Mouse (Mus musculus) lung, postnatal 36 days (tissue): Measurements from ENCODE around the gene Ccr1.
"Not testable (repeated sequence)": the region's sequence is repeated elsewhere in the genome, so short reads cannot be mapped to it uniquely, and the experiment has no call there.

Experiments
- DNase-seq: peaks from one replicate; pipeline ENCODE4 v3.0.0; 2022; ENCODE audit warnings: mixed read lengths

Gene Ccr1

DNA sequence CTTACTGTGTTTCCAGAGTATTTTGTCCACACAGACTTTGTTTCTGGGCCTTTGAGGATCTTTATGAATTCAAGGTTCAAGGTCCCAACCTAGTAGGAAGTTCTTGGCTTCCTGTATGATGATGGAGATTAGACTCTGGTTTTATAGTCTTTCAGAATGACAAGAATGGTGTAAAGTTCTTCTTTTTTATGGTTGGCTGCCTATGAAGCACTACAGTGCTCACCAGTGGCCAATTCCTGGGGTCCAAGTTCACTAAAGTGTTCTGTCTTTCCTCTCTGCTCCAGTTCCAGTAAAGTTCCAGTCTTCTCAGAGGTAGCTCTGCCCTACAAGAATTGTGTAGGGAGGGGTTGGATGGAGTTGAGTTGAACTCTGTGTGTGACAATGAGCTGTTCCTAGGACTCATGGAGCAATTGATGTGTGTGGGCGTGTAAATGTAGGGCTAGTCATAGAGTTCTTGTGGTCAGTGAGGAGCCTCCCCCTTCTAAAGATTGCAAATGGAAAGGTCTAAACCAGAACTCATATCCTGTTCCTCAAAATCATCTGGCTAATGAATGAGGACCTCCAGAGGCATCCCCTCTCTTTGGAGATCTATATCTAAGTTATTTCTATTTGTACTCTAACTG, at the start of gene Ccr1:
Gene Ccr1 (minus strand): TSS at position 403 of the 623 bp plus-strand sequence.
- DNase-seq: peak; percentile 75

DNA sequence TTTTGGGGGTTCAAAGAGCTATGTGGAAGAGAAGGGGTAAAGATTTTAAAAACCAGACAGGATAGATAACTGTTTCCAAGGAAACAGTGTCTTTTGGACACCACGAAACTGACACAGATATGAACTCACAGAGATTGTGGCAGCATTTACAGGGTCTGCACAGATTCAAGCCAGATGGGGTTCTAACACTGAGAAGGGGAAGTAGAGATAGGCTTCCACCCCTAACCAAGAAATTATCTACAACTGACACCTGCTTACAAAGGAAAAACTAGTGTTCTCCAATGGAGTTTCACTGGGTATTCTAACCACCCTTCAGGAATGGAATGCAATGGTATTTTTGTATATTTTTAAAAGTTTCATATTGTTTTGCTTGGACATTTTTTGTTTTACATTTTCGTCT, 47.6 kb upstream of the Ccr1 start:
- DNase-seq: no peak

DNA sequence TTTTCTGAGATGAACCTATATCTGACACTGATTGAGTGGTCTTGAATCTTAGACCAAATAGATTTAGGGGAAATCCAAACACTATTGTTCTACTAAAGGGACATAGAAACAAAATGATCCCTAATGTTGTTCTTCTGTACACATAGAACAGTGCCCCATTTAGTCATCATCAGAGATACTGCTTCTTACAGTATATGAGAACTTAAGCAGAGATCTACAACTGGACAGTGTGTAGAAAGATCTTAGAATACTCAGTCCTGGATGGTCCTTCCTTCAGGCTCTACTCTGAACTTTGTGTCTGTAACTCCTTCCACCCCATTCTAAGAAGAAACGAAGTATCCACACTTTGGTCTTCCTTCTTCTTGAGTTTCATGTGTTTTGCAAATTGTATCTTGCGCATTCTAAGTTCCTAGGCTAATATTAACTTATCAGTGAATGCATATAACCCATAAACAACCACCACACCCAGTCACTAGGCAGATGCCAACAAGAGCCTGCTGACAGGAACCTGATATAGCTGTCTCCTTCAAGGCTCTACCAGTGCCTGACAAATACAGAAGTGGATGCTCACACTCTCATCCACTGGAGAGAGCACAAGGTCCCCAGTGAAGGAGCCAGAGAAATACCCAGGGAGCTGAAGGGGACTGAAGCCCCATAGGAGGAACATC, 46.6 kb upstream of the Ccr1 start:
- DNase-seq: no peak

DNA sequence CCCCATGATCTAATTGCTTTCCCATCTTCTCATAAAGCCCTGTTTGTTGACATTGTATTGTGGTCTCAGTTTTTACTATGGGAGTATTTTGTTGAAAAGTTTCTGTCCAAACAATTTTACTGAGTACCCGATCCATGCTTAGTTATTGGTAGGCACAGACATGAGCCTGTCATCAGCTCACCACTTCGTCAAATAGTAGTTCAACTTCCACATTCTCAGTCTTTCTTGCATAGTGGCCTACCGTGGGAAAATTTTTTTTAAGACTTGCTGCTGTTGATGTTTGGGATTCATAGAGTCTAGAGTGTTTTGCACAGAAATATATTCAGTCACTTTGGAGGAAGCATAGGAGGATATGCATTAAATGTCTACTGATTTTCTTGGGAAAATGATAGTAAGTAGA, 44.8 kb upstream of the Ccr1 start:
- no peak for DNase-seq

DNA sequence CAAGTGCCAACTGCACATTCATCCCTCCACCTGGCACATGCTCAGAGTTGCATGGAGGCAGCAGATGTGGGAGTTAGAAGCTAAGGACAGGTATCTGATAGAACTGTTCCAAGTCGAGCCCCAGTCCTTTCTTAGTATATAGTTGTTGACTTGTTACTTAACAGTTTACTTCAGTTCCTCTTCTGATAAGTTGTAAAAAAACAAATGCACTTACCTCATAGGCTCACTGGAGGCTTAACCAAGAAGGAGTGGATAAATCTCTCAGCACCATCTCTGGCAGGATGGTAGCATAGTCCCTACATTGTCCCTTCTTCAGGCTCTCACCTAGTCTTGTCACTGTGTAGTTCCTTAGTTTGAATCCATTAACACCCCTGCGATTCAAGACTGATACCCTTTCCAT, 44.2 kb upstream of the Ccr1 start:
- DNase-seq: no peak

DNA sequence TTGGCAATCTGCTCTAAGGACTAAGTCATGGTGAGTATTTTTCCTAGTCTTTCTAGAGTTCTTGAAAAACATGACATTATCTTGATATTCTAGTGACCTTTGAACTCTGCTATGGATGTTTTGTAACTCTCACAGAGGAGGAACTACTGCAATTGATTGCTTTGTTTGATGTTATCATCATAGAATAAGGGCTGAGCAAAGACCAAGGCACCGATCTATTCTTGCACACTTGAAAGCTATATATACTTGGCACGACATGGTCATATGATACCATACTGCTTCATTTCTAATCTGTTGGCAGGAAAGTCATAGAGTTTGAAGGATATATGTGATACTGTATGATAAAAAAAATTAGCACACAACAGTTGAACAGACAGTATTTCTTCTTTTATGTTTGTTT, 31.3 kb upstream of the Ccr1 start:
- no peak for DNase-seq

DNA sequence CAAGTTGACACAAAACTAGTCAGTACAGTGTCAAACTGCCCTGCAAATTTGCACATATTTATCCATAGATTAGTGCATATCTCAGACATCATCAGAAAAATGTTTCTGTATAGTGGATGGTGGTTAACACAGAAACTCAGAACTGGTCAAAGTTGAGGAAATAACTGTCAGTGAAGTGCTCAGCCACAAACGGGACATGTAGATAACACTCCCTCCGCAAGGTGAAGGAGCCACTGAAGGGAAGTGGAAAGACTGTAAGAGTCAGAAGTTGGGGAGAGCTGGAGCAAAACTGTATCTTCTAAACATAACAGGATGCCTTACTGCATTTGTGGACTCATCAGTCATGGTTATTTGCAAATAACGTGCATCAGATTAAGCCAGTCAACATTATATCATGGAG, 29.2 kb upstream of the Ccr1 start:
- DNase-seq: no peak

DNA sequence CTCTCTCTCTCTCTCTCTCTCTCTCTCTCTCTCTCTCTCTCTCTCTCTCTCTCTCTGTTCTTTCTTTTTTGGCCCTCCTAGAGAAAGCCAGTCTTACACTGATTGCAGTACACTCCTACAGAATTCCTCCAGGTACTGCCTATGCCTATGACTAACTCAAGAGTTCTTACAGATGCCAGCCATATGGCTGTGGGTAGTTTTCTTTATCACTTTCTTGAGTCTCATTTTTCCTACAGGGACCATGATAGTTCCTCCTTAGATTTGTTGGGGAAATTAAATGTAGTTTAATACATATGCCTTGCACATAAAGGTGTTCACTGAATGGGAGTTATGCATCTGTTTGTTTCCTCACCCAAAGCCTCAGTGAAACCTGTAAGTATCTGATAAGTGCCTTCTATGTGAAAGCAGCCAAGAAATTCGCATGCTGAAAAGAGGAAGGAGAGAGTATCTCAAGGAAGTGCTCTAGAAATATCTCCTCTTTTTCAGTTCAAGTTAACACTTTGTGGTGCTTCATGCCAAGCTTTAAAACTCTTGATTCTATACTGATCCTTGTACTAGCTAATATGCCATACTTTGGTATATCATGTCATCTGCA, 22.9 kb upstream of the Ccr1 start:
- no peak for DNase-seq

DNA sequence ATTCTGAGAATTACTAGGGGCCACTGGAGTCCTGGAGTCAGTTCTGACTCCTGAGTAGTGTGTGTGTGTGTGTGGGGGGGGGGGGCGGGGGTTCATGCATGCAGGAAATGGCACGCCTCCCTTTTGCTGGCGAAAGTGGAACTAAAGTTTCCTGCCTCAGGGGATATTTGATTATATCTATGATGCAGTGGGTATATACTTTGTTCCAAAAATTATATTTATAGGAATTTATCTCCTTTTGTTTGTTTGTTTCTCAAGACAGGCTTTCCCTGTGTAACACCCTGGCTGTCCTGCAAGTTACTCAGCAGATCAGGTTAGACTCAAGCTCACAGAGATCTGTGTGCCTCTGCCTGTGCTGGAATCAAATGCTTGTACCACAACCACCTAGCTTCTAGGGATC, 21.2 kb upstream of the Ccr1 start:
- no peak for DNase-seq

DNA sequence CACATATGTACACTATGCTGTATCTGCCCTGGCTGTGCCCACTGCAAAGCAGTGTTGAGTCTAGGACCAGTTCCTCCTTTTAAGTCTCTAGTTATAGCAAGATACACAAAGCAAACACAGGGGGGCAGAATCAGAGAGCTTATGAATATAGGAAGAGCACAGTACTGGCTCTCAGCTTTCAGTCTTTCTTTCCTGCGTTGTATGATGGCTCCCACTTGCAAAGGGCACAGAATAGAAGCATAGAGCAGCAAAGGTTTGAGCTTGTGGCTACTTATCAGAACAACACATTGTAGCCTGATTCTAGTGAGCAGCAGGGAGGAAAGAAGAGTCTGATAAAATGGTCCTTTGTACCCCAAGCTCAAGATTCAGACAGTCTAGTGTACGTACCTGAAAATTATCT, 17.7 kb upstream of the Ccr1 start:
- peak; percentile 70 for DNase-seq

DNA sequence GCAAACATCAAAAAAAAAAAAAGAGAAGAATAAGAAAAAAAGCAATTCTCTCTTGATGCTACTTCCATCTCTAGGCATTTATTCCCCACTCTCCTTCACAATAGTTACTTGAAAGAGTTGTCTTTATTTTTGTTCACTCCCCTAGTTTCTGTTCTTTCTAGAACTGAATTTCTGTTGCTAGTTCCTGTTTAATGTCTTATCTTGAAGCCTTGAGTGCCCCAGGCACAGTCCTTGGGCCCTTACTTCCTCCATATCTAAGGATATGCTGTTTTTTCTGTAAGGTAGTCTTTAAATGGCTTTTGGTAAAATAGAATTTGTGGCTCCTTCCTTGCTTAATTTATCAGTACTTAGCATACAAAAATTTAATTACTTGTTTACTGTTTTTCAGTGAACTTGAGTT, 16.5 kb upstream of the Ccr1 start:
- DNase-seq: no peak

DNA sequence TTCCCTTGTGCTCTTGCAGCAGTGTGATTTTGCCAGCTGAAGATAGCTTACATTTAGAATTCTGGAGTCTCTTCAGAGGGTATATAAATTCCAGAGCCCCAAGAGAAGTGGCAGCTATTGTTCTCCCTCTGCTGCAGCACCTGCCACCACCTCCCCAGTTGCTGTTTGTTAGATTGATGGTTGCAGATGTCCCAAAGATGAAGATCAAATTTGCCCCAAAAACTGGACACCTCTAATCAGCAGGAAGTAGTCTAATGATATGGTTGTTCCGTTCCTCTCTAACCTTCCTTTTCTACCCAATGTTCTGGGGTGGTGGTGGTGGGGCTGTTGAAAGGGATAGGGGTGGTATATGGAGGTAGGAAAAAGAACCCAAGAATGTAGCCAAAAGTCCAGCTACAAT, 14.2 kb upstream of the Ccr1 start:
- DNase-seq: no peak

DNA sequence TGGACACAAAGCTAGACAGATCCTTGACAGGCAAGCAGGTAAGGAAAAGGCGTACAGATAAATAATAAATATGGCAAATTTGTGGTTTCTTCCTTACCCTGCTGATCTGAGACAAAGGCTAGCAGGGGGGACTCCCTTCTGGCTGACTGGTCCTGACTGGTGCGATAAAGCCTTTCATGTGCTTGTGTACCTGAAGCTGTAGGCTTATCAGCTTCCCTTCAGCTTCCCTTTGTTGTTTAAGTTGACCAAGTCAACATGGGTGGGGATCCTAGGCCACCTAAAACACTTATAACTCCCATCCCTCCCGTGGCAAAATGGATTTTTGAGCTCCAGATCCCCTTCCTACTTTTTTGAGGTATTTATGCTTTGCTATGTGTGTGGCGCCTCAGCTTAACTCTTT, 13.4 kb upstream of the Ccr1 start:
- no peak for DNase-seq

DNA sequence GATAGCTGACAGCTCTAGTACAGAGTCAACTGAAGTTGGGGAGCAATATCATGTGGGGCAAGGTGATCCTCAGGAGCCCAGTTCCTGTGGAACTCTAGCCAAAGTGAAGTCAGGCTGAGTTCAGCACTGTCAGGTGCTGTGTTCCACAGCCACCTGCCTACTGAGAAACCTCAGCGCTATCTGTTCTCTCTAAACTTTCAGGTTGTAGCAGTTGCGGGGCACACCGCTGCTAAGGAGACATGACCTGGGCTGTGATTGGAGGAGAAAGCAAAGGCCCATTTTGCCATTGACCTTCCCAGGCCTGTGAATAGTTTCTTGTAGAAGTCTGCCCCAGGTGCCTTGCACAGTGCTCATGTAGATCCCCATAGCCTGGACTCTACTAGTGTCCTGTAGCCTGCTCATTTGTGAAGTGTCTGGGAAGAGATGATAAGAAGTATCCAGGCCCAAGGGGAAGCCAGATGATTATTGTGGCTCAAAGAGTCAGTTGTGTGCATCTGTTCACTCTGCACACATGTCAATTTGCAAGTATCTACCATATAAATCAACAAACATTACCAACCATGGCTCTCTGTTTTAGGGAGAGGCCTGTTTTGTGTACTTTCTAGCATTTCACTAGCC, 12.5 kb upstream of the Ccr1 start:
- not testable (repeated sequence) for DNase-seq

DNA sequence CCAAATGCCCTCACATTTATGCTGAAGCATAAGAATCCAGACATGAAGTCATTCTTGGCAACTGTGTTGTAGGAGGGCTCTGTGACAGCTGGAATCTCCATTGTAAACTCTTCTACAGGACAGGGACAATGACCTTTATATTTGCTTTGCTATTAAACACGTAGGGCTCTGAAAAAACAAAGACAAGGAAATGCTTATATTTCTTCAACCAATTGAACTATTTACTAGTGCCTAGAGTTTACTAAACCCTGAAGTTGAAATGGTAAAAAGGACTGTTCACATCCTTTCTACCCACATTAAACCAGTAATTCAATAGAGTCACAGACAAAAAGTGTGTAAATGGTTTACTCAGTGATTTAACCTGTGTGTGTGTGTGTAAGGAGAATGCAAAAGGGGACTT, 9.8 kb upstream of the Ccr1 start, which contains the start of gene Ccr1l1:
Gene Ccr1l1 (minus strand): TSS at position 101 of the 400 bp plus-strand sequence.
- no peak for DNase-seq

DNA sequence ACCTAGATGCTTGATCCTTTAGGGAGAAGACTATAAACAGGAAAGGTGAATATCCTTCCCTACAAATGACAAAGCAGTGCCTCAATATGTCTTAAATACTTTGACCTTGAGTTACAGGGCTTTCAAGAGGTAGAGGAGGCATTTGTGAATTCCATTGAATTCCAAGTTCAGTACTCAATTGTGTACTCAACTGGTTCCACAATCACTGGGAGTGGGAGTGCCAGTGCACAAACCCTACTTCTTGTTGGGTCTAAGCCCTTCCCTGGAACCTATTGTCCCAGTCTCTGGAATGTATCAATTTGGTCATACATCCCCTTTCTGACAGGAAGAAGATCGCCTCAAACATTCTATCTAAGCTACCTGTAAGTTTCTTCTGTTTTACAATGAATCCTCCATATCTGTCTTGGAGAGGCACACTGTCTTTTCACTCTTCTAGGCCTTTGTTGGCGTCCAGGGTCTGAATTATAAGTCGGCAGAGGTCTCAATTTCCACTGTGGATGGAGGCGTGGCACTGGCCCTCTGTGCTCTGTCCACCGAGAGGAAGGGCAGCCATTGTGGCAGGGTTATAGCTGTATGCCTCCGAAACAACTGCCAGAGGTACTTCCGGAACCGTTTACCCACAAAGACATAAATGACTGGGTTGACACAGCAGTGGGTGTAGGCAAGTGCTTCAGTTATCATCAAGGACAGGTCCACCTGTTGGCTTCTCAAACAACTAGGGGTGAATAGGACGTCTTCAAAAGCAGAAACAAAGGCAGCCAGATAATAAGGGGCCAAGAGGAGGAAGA, 8.6 kb upstream of the Ccr1 start:
- no peak for DNase-seq

DNA sequence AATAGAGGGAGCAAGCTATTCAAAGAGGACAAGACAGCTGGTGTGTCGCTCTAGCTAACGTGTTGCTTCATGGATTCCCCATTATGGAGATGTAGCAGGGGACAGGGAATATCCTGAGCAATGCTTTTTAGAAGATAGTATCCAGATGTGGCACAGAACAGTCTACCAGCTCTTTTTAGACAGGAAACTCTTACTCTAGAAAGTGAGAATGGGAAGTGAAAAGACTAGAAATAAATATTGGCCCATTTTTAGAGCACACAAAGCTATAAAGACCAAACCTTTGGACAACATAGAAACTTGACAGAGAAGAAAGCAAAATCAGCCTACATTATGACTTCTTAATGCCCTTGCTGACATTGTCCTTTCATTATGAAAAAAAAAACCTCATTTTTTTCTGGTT, 7.1 kb upstream of the Ccr1 start:
- no peak for DNase-seq

DNA sequence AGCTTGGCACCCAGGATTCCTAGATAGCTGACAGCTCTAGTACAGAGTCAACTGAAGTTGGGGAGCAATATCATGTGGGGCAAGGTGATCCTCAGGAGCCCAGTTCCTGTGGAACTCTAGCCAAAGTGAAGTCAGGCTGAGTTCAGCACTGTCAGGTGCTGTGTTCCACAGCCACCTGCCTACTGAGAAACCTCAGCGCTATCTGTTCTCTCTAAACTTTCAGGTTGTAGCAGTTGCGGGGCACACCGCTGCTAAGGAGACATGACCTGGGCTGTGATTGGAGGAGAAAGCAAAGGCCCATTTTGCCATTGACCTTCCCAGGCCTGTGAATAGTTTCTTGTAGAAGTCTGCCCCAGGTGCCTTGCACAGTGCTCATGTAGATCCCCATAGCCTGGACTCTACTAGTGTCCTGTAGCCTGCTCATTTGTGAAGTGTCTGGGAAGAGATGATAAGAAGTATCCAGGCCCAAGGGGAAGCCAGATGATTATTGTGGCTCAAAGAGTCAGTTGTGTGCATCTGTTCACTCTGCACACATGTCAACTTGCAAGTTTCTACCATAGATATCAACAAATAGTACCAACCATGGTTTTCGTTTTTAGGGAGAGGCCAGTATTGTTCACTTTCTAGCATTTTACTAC, 1.5 kb downstream of the Ccr1 start:
- DNase-seq: not testable (repeated sequence)

DNA sequence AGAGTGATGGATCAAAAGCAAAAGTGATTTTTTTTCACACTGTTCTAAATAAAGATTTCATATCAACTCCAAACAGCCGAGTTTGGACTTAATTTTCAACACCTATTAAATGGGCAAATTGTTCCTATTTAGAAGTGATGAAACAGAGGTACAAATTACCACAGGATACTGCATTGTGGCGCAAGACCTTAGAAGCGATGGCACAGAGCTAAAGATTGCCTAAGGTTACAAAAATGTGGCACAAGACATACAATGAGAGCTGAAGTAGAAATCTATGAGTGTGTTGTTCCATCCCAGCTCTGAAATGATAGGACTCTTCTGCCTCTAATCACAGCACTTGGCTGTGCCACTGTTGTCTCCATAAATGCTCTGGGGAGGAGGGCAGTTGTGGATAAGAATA, 3.7 kb downstream of the Ccr1 start:
- peak; percentile 42 for DNase-seq

DNA sequence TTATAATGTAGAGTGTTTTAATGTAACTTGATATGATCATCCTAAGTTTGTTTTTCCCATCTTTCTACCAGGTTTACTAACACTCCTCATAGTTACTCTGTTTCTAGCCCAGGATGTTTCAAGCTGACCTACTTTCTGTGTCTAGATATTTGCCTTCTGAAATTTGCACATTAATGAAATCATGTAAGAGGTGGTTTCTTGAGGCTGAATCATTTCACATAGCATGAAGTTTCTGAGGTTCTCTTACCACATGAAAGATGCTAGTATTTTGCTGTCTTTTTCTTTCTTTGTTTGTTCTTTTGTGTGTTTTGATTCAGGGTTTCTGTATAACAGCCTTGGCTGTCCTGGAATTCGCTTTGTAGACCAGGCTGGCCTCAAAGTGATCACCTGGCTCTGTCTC, 8.3 kb downstream of the Ccr1 start:
- no peak for DNase-seq

DNA sequence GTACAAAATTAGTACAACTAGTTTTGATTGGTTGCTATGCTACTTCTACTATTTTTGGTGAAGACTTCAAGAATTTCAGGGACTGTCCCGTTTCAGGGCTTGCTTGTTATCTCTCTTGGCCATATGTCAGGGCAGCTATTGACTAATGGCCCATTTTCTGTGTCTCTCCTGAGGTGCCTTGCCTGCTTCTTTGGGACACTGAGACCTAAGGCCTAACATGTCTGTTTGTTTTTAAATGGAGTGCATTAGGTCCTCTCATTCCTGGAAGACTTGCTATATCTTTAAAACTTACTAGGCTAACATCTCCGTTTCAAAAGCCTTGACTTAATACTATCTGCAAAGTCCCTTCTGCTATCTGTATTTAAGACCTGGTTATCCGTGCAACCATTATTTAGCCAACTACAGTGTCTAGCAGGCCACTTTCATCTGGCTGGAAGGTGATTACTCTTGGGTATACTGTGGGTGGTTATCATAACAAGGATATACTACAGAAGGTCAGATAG, 10.5 kb downstream of the Ccr1 start:
- DNase-seq: no peak

DNA sequence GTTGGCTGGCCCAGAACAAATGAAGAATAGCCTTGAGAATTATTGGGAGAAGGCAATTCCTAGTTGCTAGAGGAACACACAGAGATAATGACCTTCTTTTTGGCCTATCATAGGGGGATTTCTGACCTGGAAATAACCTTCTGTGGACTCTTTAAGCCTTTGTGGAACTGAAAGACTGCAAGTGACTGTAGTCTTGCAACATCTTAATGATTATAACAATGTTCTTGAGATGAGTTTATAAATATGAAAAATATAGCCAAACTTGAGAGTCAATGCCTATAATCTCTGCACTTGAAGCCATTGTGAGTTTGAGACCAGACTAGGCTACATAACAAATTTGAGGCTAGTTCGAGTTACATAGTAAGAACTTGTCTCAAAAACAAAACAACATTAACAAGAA, 11.6 kb downstream of the Ccr1 start:
- DNase-seq: no peak

DNA sequence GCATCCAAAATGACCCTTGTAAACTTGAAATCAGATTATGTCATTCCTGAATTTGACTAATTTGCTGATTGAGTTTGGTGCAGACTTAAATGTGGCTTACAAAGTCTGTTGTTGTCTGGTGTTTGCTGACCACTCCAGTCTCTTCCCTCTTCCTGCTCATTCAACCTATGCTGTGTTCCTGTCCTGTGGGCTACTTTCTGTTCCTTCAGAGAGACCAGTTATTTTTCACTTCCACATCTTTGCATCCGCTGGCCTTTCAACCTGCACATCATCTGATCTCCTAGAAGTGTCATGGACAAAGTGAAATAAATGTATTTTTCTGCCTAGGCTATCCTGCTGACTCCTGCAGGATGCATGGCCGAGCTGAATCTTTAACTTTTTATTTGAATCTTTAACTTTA, 14.9 kb downstream of the Ccr1 start:
- DNase-seq: peak; percentile 19
